Mouse (Mus musculus) urinary bladder, postnatal 10 days (tissue): Measurements from ENCODE around the gene Myrf.

ENCODE experiments used
- DNase-seq: peaks from one replicate; pipeline ENCODE4 v3.0.0; 2022; ENCODE audit warnings: low spot score

Gene Myrf

GRCm38 (mm10) chr19:10248128-10248527 is 7.6 kb upstream of the Myrf start:
- DNase-seq = no peak

- DNase-seq = no peak
These were observed 6.6 kb upstream of the Myrf start for GRCm38 (mm10) chr19:10247165-10247564.

GRCm38 (mm10) chr19:10244183-10244582 is 3.6 kb upstream of the Myrf start:
- DNase-seq = no peak

GRCm38 (mm10) chr19:10242916-10243315 is 2.4 kb upstream of the Myrf start:
- DNase-seq = no peak

GRCm38 (mm10) chr19:10239975-10240653 is 434 bp downstream of the Myrf start:
- DNase-seq = no peak

- DNase-seq = no peak
These were observed 1.1 kb downstream of the Myrf start for GRCm38 (mm10) chr19:10239419-10239818.

GRCm38 (mm10) chr19:10238477-10238876 is 2.1 kb downstream of the Myrf start:
- DNase-seq = no peak

- no peak for DNase-seq
These were observed 4.6 kb downstream of the Myrf start for GRCm38 (mm10) chr19:10235784-10236565.

GRCm38 (mm10) chr19:10232327-10233017 is 8.1 kb downstream of the Myrf start:
- no peak for DNase-seq

- no peak for DNase-seq
These were observed 8.7 kb downstream of the Myrf start for GRCm38 (mm10) chr19:10231871-10232270.

GRCm38 (mm10) chr19:10231016-10231415 is 9.5 kb downstream of the Myrf start:
- DNase-seq = no peak

GRCm38 (mm10) chr19:10225767-10226166 is 14.8 kb downstream of the Myrf start:
- DNase-seq = no peak

- DNase-seq = no peak
These were observed 15.7 kb downstream of the Myrf start for GRCm38 (mm10) chr19:10224637-10225453.

- DNase-seq = no peak
These were observed 17.0 kb downstream of the Myrf start for GRCm38 (mm10) chr19:10223561-10223960.

GRCm38 (mm10) chr19:10222656-10223055 is 17.9 kb downstream of the Myrf start:
- DNase-seq = no peak

- no peak for DNase-seq
These were observed 19.0 kb downstream of the Myrf start for GRCm38 (mm10) chr19:10221585-10221984.

GRCm38 (mm10) chr19:10219593-10219992 is 21.0 kb downstream of the Myrf start:
- DNase-seq = no peak

- no peak for DNase-seq
These were observed 21.4 kb downstream of the Myrf start for GRCm38 (mm10) chr19:10219108-10219507.

- DNase-seq = no peak
These were observed 24.4 kb downstream of the Myrf start for GRCm38 (mm10) chr19:10216101-10216500.

GRCm38 (mm10) chr19:10213796-10214471 is 26.6 kb downstream of the Myrf start:
- DNase-seq = no peak

GRCm38 (mm10) chr19:10210885-10211284 is 29.7 kb downstream of the Myrf start:
- DNase-seq = no peak
